Comparison of ENCODE assay signal across 14 mouse cellular contexts in genomic region chr10:93188440-93188999, GRCm38 (mm10). TPM values are rescaled to one million over a fixed set of nuclear protein-coding genes. Genes with fewer than 3 reads are reported as not detected.
A peak's percentile ranks its signal among the peaks of the same experiment; 100 is the strongest.
DNase-seq lines count a peak whose midpoint lies in the region; ATAC-seq and TF ChIP-seq lines count a peak whose summit lies in the region.
"Had no signal": no experiment of that assay in that cellular context is flagged by ENCODE, and none has a peak within 500 bp of the region (broad histone marks: within the 10 kb centered on the region; RNA-seq: fewer than 3 reads in every experiment).

No protein-coding gene starts in this region.

- TF ChIP-seq CTCF in lung, postnatal 0 days (IDR thresholded peaks at IDR 0.05): no peak
- no peak for TF ChIP-seq CTCF in thymus, adult 2 months (IDR thresholded peaks at IDR 0.05; ENCODE audit: borderline replicate concordance, control insufficient read depth, extremely low read depth, insufficient read depth, low read length, poor library complexity)

- TF ChIP-seq EP300 in lung, postnatal 0 days (IDR thresholded peaks at IDR 0.05): no peak

- ATAC-seq in lung, postnatal 0 days: peak; percentile 38; the same call in 1 of the 2 replicates
- no peak for ATAC-seq in granulocyte monocyte progenitor cell, adult 5-6 weeks (replicated peaks; ENCODE audit: poor library complexity, severe bottlenecking)
- ATAC-seq: midbrain, embryonic 16.5 days had no signal

- H3K36me3 ChIP-seq in lung, postnatal 0 days (ENCODE audit: insufficient read depth, low read length): no peaks in the 10 kb centered on the region
- H3K36me3 ChIP-seq in thymus, adult 2 months (ENCODE audit: control insufficient read depth, insufficient read depth, low read length): no peaks in the 10 kb centered on the region
- H3K36me3 ChIP-seq: embryonic facial prominence, embryonic 15.5 days; heart, embryonic 10.5 days; lung, embryonic 15.5 days had no signal

- H3K27me3 ChIP-seq in lung, postnatal 0 days (replicated peaks; ENCODE audit: insufficient read depth, low read length): no peaks in the 10 kb centered on the region
- H3K27me3 ChIP-seq in thymus, adult 2 months (ENCODE audit: control insufficient read depth, insufficient read depth, low read length): no peaks in the 10 kb centered on the region
- H3K27me3 ChIP-seq: embryonic facial prominence, embryonic 15.5 days; lung, embryonic 15.5 days had no signal

- no peak for TF ChIP-seq POLR2A in thymus, adult 2 months (IDR thresholded peaks at IDR 0.05; ENCODE audit: control insufficient read depth, extremely low read depth, insufficient read depth, low read length, poor library complexity)

- H3K9me3 ChIP-seq in lung, postnatal 0 days (ENCODE audit: low read length): no peaks in the 10 kb centered on the region
- H3K9me3 ChIP-seq: embryonic facial prominence, embryonic 15.5 days; heart, embryonic 10.5 days; lung, embryonic 15.5 days had no signal

- H3K27ac ChIP-seq in lung, postnatal 0 days (ENCODE audit: low read length): no peak overlapping the region
- no peak overlapping the region for H3K27ac ChIP-seq in thymus, adult 2 months (ENCODE audit: control insufficient read depth, insufficient read depth, low read length)
- H3K27ac ChIP-seq: embryonic facial prominence, embryonic 15.5 days; heart, embryonic 10.5 days; lung, embryonic 15.5 days had no signal

- no peak overlapping the region for H3K9ac ChIP-seq in lung, postnatal 0 days (replicated peaks; ENCODE audit: low read depth)
- H3K9ac ChIP-seq: embryonic facial prominence, embryonic 15.5 days; lung, embryonic 15.5 days had no signal

- DNase-seq in heart, adult 11 months: peak; percentile 49
- no peak for DNase-seq in heart, postnatal 36 days
- DNase-seq in lung, postnatal 0 days (ENCODE audit: low spot score): peak; percentile 27
- no peak for DNase-seq in lung, postnatal 36 days
- DNase-seq in embryo, embryonic 10.5 days (ENCODE audit: low spot score): peak; percentile 45
- DNase-seq in thymus, adult 2 months: no peak
- DNase-seq in cerebellum, adult 18-20 months: no peak
- DNase-seq: adrenal gland, adult 8-10 months; cerebellum, adult 11 months had no signal

- no peak overlapping the region for H3K4me2 ChIP-seq in lung, postnatal 0 days (replicated peaks; ENCODE audit: low read depth, low read length)
- H3K4me2 ChIP-seq: embryonic facial prominence, embryonic 15.5 days; lung, embryonic 15.5 days had no signal

- H3K4me3 ChIP-seq in lung, postnatal 0 days (ENCODE audit: low read depth, low read length): no peak overlapping the region
- H3K4me3 ChIP-seq in thymus, adult 2 months (ENCODE audit: control insufficient read depth, insufficient read depth, low read length): no peak overlapping the region
- H3K4me3 ChIP-seq: embryonic facial prominence, embryonic 15.5 days; heart, embryonic 10.5 days; lung, embryonic 15.5 days had no signal

- H3K4me1 ChIP-seq in lung, postnatal 0 days (ENCODE audit: insufficient read depth, low read depth, low read length): peaks cover 3% of the 10 kb centered on the region; the same call in 1 of the 2 replicates
- H3K4me1 ChIP-seq in thymus, adult 2 months (replicated peaks; ENCODE audit: control insufficient read depth, insufficient read depth, low read length): peaks cover 19% of the 10 kb centered on the region

- intact Hi-C loops in heart, postnatal 36 days (cut with DNase I): no loop called here

- 71% methylated on average over 10 of the region's 10 CpGs for WGBS in lung, postnatal 0 days
- WGBS in thymus, adult 2 months: 58% methylated on average over 10 of the region's 10 CpGs

RNA-seq across cellular contexts. Expression of gene Cdk17, which starts 27.8 kb away (rescaled TPM):
- 10 to 100 TPM; 14.3 to 16.8 TPM for total RNA-seq in heart, postnatal 36 days (2021)
- 12.6 and 15.1 TPM in 2 replicates for polyA plus RNA-seq in lung, postnatal 0 days (2015; fragmentation: Nextera tagmentation; extraction: Ambion mirVana)
- 79.2 and 79.5 TPM in 2 replicates for polyA plus RNA-seq in thymus, adult 2 months (2012; rRNA removed)
- total RNA-seq in granulocyte monocyte progenitor cell, adult 5-6 weeks (2014; fragmentation: Nextera tagmentation): 28.1 and 41.6 TPM in 2 replicates
- total RNA-seq in granulocyte monocyte progenitor cell, adult 5-6 weeks (2017): 36.3 and 40.0 TPM in 2 replicates

Comparison
In these comparisons a context has a peak if more than half of its experiments do, and no peak if none do; other contexts are left out.
1. DNase-seq: peak in heart, adult 11 months (single experiment), lung, postnatal 0 days (single experiment) and embryo, embryonic 10.5 days (single experiment); none in heart, postnatal 36 days (0 of 2), lung, postnatal 36 days (single experiment), thymus, adult 2 months (single experiment) and cerebellum, adult 18-20 months (0 of 2).